Mouse (Mus musculus): ENCODE measurements around the gene Vma21.
A peak's percentile ranks its signal among the peaks of the same experiment; 100 is the strongest.

The Vma21 gene

DNA sequence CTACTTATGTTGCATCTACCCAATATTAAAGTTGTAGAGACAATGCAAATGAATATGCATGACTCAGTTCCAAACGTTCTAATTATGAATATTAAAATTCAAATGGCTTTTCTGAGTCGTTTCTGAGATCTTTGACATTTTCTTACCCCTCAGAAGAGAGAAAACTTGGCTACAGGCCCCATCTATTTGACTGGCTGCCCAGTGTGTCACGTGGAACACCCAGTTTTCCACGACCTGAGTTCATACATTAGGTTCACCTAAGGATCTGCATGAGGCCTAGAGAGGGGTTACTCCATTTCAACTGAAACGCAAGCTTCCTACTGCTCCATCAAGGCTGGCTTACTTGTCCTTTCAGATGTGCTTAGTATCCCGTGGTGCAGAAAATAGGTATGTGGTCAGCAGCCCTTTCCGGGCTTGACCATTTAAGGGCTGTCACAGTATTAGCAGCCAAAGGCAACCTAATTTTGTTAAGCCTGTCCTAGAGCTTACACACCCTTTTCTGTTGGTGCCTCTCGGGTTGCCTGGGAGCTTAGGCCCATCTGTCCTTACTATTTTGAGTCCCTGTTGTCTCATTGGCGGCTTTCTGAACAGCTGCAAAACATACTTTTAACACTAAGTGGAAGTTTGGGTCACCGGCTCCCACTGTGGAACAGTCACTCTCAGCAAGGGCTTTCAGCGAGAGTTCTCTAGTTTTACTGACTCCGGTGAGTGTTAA is at the start of gene Vma21:
Gene Vma21, plus strand, starts transcription at position 294 of the 715 bp plus-strand sequence.
- DNase-seq, result peak; percentile 68

DNA sequence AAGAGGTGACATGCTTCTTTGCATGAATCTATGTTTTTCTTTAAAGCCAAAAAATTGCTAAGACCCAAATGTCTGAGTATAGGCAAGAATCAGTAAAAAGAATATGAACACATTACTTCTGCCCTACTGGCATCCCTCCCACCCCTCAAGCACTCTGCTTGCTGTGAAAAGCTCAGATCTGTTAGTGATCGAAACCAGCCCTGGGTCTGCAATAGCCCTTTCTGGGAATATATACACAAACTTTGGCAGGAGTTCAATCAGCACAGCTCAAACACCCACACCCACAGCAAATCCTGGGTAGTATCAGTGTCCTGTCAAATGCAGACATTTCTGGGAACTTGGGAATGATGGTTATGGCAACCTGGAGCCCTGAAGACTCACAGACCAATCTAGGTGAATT is 47.8 kb upstream of the Vma21 start:
- DNase-seq, result no peak

DNA sequence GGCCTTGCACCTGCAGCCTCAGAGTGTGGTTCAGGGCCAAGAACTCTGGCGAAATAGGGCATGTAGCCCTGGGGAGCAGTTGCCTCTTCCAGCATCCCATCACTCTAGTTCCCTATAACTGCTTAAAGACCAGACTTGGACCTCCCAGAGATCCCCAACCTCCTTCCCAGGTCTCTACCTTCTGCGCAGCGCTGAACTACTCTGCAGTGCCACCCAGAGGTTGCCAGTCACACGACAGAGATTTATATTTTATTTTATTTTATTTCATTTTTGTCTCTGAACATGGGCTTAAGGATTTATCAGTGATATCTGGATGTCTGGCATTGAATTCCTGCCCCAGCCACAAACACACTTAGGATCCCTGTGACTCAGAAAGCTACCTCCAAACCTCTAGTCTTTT is 24.6 kb upstream of the Vma21 start:
- DNase-seq, result no peak

DNA sequence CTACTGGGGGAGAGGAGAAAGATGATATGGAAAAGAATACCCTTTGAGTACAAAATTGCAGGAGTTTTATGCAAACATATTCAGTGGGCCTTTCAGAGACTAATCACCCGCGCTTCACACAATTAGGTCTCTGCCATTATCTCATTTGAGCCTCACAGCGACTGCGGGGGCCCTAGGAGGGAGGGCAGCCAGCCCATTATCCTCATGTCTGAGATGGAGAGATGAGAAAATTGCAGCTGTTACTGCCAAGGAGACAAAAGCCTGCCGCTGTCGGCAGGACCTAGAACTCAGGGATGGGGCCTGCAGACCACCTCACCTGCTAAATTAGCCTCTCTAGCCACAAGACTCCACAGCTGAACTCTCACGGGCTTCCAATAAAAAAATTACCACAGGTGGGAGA is 18.0 kb upstream of the Vma21 start:
- peak; percentile 38 for DNase-seq

DNA sequence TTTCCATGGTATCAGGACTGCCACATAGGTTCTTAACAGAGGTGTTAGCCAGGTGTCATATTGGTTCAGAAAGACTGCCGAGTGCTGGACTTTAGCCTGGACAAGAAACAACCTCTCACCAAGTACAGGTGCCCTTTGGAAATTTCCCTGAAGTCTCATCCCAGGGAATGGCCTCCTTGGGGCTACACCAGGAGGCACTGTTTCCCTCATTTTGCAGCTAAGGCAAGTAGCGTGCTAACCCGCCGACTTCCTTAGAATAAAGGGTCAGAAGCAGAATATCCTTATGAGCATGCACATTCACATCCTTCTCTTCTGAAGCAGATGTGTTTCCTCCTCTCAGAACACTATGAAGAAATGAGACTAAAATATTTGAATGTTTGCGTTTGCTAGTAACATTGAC is 16.8 kb upstream of the Vma21 start:
- no peak for DNase-seq

DNA sequence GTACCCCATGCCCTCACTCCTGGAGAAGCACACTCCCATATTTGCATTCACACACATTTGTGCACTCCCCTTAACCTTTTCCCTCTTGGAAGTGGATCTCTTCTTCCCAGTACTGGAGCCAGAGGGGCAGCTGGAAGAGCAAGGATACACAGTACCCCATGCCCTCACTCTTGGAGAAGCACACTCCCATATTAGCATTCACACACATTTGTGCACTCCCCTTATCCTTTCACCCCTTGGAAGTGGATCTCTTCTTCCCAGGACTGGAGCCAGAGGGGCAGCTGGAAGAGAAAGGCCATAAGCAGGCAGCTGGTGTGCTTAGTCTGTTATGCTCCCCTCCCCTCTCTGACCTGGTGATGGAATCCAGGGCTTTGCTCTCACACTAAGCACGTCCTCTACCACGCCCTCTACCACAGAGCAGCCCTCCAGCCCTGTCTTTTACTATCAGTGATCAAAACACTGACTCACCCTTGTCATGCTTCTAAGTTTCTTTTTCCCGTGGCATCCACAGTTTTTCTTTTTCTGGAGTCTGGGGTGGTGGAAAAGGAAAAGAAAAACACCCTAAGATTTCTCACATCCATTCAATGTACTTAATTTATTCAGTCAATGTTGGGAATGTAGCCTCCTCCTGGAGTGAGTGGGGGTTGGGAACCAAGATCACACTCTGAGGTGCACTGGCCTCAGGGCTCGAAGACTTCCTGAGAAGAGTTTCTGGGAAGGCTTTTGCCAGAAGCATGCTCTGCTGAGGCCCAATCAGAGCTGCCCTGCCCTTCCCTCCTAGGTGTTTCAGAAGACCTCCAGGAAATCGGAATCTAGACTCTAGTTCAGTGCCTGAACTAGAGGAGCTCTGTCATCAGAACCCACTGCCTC is 3.5 kb upstream of the Vma21 start:
- peak; percentile 36 for DNase-seq

DNA sequence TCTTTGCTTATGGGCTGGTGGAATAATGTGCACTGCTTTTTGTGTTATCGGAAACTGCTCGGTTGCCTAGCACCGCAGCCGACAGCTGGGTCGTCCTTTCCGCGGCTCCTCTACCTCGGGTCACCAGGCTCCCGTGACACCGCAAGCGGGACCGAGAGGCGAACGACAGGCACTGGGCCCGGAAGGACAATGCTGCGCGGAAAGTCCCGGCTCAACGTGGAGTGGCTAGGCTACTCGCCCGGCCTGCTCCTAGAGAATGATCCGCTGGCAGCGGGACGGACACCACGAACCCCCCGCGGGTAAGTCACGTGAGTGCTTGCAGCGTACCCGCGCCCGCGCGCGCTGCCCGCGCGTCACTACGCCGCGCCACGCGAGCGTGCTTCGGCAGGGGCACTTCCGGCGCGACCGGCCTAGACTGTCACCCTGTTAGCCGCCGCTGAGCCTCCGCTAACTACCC is 705 bp downstream of the Vma21 start:
- peak; percentile 93 for DNase-seq

DNA sequence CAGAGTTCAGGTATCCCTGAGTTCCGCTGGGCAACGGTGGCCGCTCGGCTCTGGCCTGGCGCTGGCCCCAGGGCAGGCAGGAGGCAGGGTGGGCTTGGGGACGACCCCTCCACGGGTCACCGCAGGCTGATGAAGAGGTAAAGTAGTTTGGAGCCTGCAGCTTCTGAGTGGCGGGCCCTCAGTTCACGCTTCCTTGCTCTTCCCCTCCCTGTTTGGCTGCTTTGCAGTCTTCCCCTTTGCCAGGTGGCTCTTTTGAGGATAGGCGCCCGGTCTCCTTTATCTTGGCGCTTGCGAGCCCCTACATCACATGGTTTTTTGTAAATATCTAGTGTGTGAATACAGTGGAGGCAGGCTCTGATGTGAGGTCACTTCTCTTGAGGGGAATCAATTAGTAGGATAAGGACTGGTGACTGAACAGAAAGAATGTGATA is 1.2 kb downstream of the Vma21 start:
- DNase-seq, result no peak

DNA sequence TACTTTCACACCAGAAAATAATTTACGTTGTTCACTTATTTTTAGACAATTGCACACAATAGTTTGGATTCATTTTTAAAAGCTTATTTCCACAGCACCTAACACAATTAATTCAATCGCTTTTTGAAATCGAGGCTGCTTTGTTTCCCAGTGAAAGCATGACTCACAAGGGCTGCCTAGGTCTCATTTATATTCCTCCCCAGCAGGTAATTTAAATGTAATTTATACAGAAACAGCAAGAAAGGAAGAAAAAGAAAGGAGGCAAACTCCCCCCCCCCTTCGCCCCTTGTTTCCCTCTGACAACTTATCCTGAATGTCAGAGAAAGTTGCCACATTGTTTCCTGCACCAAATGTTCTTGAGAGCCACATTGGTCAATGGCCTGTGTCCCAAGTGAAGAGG is 23.2 kb downstream of the Vma21 start:
- DNase-seq, result no peak

DNA sequence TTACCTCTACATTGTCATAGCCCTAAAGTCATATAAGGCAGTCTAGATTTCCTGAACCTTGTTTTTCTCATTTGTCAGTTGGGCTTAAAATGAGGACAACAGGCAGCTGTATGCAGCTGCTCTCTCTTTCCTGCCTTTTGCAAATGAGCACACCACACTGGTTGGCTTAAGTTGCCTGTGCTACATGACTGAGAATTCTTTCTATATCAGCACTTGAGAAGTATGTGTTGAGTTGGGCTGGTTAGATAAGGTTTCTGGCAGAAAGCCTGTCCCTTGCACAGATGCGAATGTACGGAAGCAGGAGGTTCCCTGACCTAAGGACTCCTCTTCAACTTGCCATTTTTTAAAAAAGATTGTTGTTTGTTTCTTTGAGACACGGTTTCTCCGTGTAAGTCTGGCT is 31.0 kb downstream of the Vma21 start:
- DNase-seq, result no peak

DNA sequence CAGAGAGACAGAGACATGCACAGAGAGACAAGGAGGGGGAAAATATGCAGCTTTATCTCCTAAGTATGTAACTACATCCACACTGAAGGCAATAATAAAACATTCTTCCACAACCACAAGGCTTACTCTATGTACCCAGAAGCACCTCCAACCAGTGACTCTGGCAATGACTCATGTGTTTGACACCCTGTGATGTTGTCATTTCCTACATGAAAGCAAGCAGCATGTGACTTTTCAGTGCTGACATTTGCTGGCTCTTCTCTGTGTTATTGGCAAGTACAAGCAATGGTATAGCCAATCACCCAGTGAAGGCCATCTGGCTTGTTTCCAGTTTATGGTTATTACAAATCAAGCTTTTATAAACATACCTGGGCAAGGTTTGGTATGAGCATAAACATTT is 38.1 kb downstream of the Vma21 start:
- DNase-seq, result no peak

All from retina, postnatal 1 day (tissue).